ENCODE assay signal across 11 mouse cellular contexts in genomic region chr7:16244067-16244466, GRCm38 (mm10). TPM values are rescaled to one million over a fixed set of nuclear protein-coding genes. Genes with fewer than 3 reads are reported as not detected.
DNase-seq lines count a peak whose midpoint lies in the region; ATAC-seq and TF ChIP-seq lines count a peak whose summit lies in the region.
"Had no signal": no experiment of that assay in that cellular context is flagged by ENCODE, and none has a peak within 500 bp of the region (broad histone marks: within the 10 kb centered on the region; RNA-seq: fewer than 3 reads in every experiment).

TSS of gene C5ar2 (minus strand) at chr7:16244154.

- H3K79me2 ChIP-seq in heart, adult 2 months (replicated peaks; ENCODE audit: control insufficient read depth, insufficient read depth, low read length): no peaks in the 10 kb centered on the region

- 0 out of 2 replicates have a peak, but pooled peaks have one; percentile 25 for TF ChIP-seq POLR2A in heart, adult 2 months (IDR thresholded peaks at IDR 0.05; ENCODE audit: insufficient read depth, low read depth, low read length)

- WGBS in heart, adult 2 months: 45% methylated on average over 5 of the region's 5 CpGs
- 31% methylated on average over 5 of the region's 5 CpGs for WGBS in lung, postnatal 0 days
- 83% methylated on average over 5 of the region's 5 CpGs for WGBS in hindbrain, embryonic 16.5 days

- ATAC-seq in lung, postnatal 0 days: peak; percentile 77
- no peak for ATAC-seq in hindbrain, embryonic 16.5 days

- no peak for TF ChIP-seq CTCF in heart, adult 2 months (IDR thresholded peaks at IDR 0.05)
- no peak for TF ChIP-seq CTCF in lung, postnatal 0 days (IDR thresholded peaks at IDR 0.05)

- no peak within 1 kb of the TSS for H3K4me3 ChIP-seq in heart, adult 2 months
- no peak within 1 kb of the TSS for H3K4me3 ChIP-seq in lung, postnatal 0 days (ENCODE audit: low read depth, low read length)
- H3K4me3 ChIP-seq in hindbrain, embryonic 16.5 days (ENCODE audit: low read length): no peak within 1 kb of the TSS
- H3K4me3 ChIP-seq: embryonic facial prominence, embryonic 15.5 days had no signal

- no peaks in the 10 kb centered on the region for H3K27me3 ChIP-seq in heart, adult 2 months (ENCODE audit: control insufficient read depth, insufficient read depth, low read length)
- H3K27me3 ChIP-seq in lung, postnatal 0 days (replicated peaks; ENCODE audit: insufficient read depth, low read length): no peaks in the 10 kb centered on the region
- H3K27me3 ChIP-seq in hindbrain, embryonic 16.5 days (replicated peaks; ENCODE audit: control insufficient read depth, insufficient read depth, low read length): no peaks in the 10 kb centered on the region
- H3K27me3 ChIP-seq: embryonic facial prominence, embryonic 15.5 days had no signal

- DNase-seq in heart, adult 2 months: peak in 1 of 2 experiments; percentile 48
- DNase-seq in heart, adult 8-10 months (ENCODE audit: low spot score): no peak
- peak; percentile 40 to 48 for DNase-seq in right cerebral cortex, postnatal 10 days (ENCODE audit: low spot score in 2 of 2)
- DNase-seq in right cerebral cortex, adult 2 months (ENCODE audit: low spot score in 2 of 2): no peak
- peak; percentile 79 for DNase-seq in lung, postnatal 0 days (ENCODE audit: low spot score)
- no peak for DNase-seq in adrenal gland, adult (ENCODE audit: inconsistent age in 2 of 2, low spot score in 1 of 2)
- no peak for DNase-seq in cerebellum, adult 9-11 months
- DNase-seq: midbrain, embryonic 14.5 days had no signal

- H3K27ac ChIP-seq in heart, adult 2 months: peak within 1 kb of the TSS; percentile 28
- peak within 1 kb of the TSS; percentile 52; the same call in 1 of the 2 replicates for H3K27ac ChIP-seq in lung, postnatal 0 days (ENCODE audit: low read length)
- no peak within 1 kb of the TSS for H3K27ac ChIP-seq in hindbrain, embryonic 16.5 days (ENCODE audit: low read depth, low read length)
- H3K27ac ChIP-seq: embryonic facial prominence, embryonic 15.5 days had no signal

- intact Hi-C loops in heart, adult 2 months (cut with DNase I): no loop called here

- no peaks in the 10 kb centered on the region for H3K9me3 ChIP-seq in lung, postnatal 0 days (ENCODE audit: low read length)
- H3K9me3 ChIP-seq in hindbrain, embryonic 16.5 days (ENCODE audit: control insufficient read depth, low read length): no peaks in the 10 kb centered on the region
- H3K9me3 ChIP-seq: embryonic facial prominence, embryonic 15.5 days had no signal

- no peaks in the 10 kb centered on the region for H3K36me3 ChIP-seq in heart, adult 2 months (ENCODE audit: control insufficient read depth, insufficient read depth, low read length)
- no peaks in the 10 kb centered on the region for H3K36me3 ChIP-seq in lung, postnatal 0 days (ENCODE audit: insufficient read depth, low read length)
- no peaks in the 10 kb centered on the region for H3K36me3 ChIP-seq in hindbrain, embryonic 16.5 days (ENCODE audit: control insufficient read depth, insufficient read depth, low read length)
- H3K36me3 ChIP-seq: embryonic facial prominence, embryonic 15.5 days had no signal

- 0 out of 2 replicates have a peak within 1 kb of the TSS, but pooled peaks have one; percentile 8 for H3K4me2 ChIP-seq in lung, postnatal 0 days (replicated peaks; ENCODE audit: low read depth, low read length)
- no peak within 1 kb of the TSS for H3K4me2 ChIP-seq in hindbrain, embryonic 16.5 days (ENCODE audit: low read length)
- H3K4me2 ChIP-seq: embryonic facial prominence, embryonic 15.5 days had no signal

- peaks cover 4% of the 10 kb centered on the region for H3K4me1 ChIP-seq in heart, adult 2 months (ENCODE audit: control insufficient read depth, insufficient read depth, low read length)
- H3K4me1 ChIP-seq in lung, postnatal 0 days (ENCODE audit: insufficient read depth, low read depth, low read length): peaks cover 6% of the 10 kb centered on the region; the same call in 1 of the 2 replicates
- no peaks in the 10 kb centered on the region for H3K4me1 ChIP-seq in hindbrain, embryonic 16.5 days (ENCODE audit: control insufficient read depth, insufficient read depth, low read depth, low read length)
- H3K4me1 ChIP-seq: embryonic facial prominence, embryonic 15.5 days had no signal

- TF ChIP-seq EP300 in heart, adult 2 months (IDR thresholded peaks at IDR 0.05; ENCODE audit: insufficient read depth, low read depth, low read length): no peak
- no peak for TF ChIP-seq EP300 in lung, postnatal 0 days (IDR thresholded peaks at IDR 0.05)

- no peak within 1 kb of the TSS for H3K9ac ChIP-seq in heart, adult 2 months (ENCODE audit: low read depth, low read length)
- H3K9ac ChIP-seq in lung, postnatal 0 days (replicated peaks; ENCODE audit: low read depth): no peak within 1 kb of the TSS
- H3K9ac ChIP-seq in hindbrain, embryonic 16.5 days (ENCODE audit: low read depth, low read length): no peak within 1 kb of the TSS
- H3K9ac ChIP-seq: embryonic facial prominence, embryonic 15.5 days had no signal

RNA-seq across cellular contexts. Expression of gene C5ar2, which starts in this region (rescaled TPM):
- 1 to 10 TPM; 1.4 to 1.6 TPM for total RNA-seq in heart, adult 2 months (2021)
- polyA plus RNA-seq in heart, adult 2 months (2012; rRNA removed): 1.1 and 1.3 TPM in 2 replicates
- 1 to 10 TPM; 1.0 to 1.4 (median 1.2) TPM for total RNA-seq in heart, adult 8-10 months (2022)
- 0.94 and 1.1 TPM in 2 replicates for polyA plus RNA-seq in lung, postnatal 0 days (2015; fragmentation: Nextera tagmentation; extraction: Ambion mirVana)
- polyA plus RNA-seq in hindbrain, embryonic 16.5 days (2015; fragmentation: Nextera tagmentation; extraction: Ambion mirVana): 0.07 and 0.13 TPM in 2 replicates
- polyA plus RNA-seq: C2C12; midbrain, embryonic 14.5 days had no signal

Comparison
In these comparisons a context has a peak if more than half of its experiments do, and no peak if none do; other contexts are left out.
1. DNase-seq: peak in right cerebral cortex, postnatal 10 days (2 of 2) and lung, postnatal 0 days (single experiment); none in heart, adult 8-10 months (single experiment), right cerebral cortex, adult 2 months (0 of 2), adrenal gland, adult (0 of 2) and cerebellum, adult 9-11 months (single experiment).